Mouse (Mus musculus) forebrain, embryonic 12.5 days (tissue): ENCODE results near the gene Cdk5rap1. TPM values are rescaled to one million over a fixed set of nuclear protein-coding genes. Genes with fewer than 3 reads are reported as not detected.
"Not testable (repeated sequence)": the region's sequence is repeated elsewhere in the genome, so short reads cannot be mapped to it uniquely, and the experiment has no call there.

Experiments used
- ATAC-seq: fragments of 200-750 bp; cut with Nextera tagmentation; 2 replicates; pipeline ENCODE4 v1.8.0; 2017; ENCODE audit warnings: moderate TSS enrichment; ENCODE audit not compliant: low FRiP score
- H3K27ac ChIP-seq: fragments of 300-500 bp; sonication (generic); 2 replicates; pipeline ENCODE4 v1.5.1; 2016; ENCODE audit warnings: mild to moderate bottlenecking
- H3K27me3 ChIP-seq: fragments of 300-500 bp; sonication (generic); 2 replicates; pipeline ENCODE4 v1.6.1; 2016; ENCODE audit warnings: mild to moderate bottlenecking
- H3K36me3 ChIP-seq: fragments of 300-500 bp; sonication (generic); replicated peaks from 2 replicates; pipeline ENCODE4 v1.6.1; 2016; ENCODE audit warnings: mild to moderate bottlenecking
- H3K4me1 ChIP-seq: fragments of 300-500 bp; sonication (generic); 2 replicates; pipeline ENCODE4 v1.6.1; 2016
- H3K4me2 ChIP-seq: fragments of 300-500 bp; sonication (generic); 2 replicates; pipeline ENCODE4 v1.6.1; 2016; ENCODE audit warnings: mild to moderate bottlenecking, moderate library complexity
- H3K4me3 ChIP-seq: fragments of 300-500 bp; sonication (generic); replicated peaks from 2 replicates; pipeline ENCODE4 v1.5.1; 2016; ENCODE audit warnings: mild to moderate bottlenecking
- H3K9ac ChIP-seq: fragments of 300-500 bp; sonication (generic); 2 replicates; pipeline ENCODE4 v1.6.1; 2016; ENCODE audit warnings: mild to moderate bottlenecking
- H3K9me3 ChIP-seq: fragments of 300-500 bp; sonication (generic); 2 replicates; pipeline ENCODE4 v1.6.1; 2016
- WGBS: fragments of 180-500 bp; shearing (Covaris S2); methylation state at CpG from one replicate; pipeline ENCODE4 v1.1.7; 2016; 5-methylcytosine and 5-hydroxymethylcytosine counted together
- polyA plus RNA-seq: library from polyadenylated mRNA; unstranded; fragments of >200 nt; fragmentation: Nextera tagmentation; extraction: Ambion mirVana; gene quantifications from 2 replicates; pipeline ENCODE4 v1.2.1, GENCODE M21; 2016

Cdk5rap1 gene
- polyA plus RNA-seq, 1 experiment from 2014 or later = 15.2 TPM

GRCm38 (mm10) chr2:154294746-154295145 is 78.1 kb downstream of the Cdk5rap1 start:
- H3K4me2 ChIP-seq, H3K9me3 ChIP-seq, H3K9ac ChIP-seq, H3K27ac ChIP-seq, H3K4me1 ChIP-seq, ATAC-seq, H3K27me3 ChIP-seq, H3K4me3 ChIP-seq, H3K36me3 ChIP-seq: not testable (repeated sequence)
- WGBS = 2% methylated on average over 10 of the region's 10 CpGs

GRCm38 (mm10) chr2:154292833-154293232 is 80.0 kb downstream of the Cdk5rap1 start:
- H3K4me1 ChIP-seq = no peaks in the 10 kb centered on the region
- 71% methylated on average over 1 of the region's 1 CpGs for WGBS
- H3K36me3 ChIP-seq = no peaks in the 10 kb centered on the region
- no peaks in the 10 kb centered on the region for H3K9me3 ChIP-seq
- no peak overlapping the region for H3K9ac ChIP-seq
- no peak overlapping the region for H3K4me3 ChIP-seq
- no peak overlapping the region for H3K4me2 ChIP-seq
- H3K27me3 ChIP-seq = no peaks in the 10 kb centered on the region
- H3K27ac ChIP-seq = no peak overlapping the region
- no peak for ATAC-seq

- not testable (repeated sequence) for ATAC-seq, H3K27ac ChIP-seq, H3K4me2 ChIP-seq, H3K4me1 ChIP-seq, H3K9ac ChIP-seq, H3K36me3 ChIP-seq, H3K4me3 ChIP-seq, H3K27me3 ChIP-seq, H3K9me3 ChIP-seq
- WGBS = 86% methylated on average over 3 of the region's 3 CpGs
These were observed 80.9 kb downstream of the Cdk5rap1 start for GRCm38 (mm10) chr2:154291866-154292265.

Other genes starting within 250 kb of the Cdk5rap1 start
- not detected in 2 replicates for gene Bpifa3, start 242.7 kb downstream of the Cdk5rap1 start, polyA plus RNA-seq
- not detected in 2 replicates for gene Bpifa1, start 230.1 kb downstream of the Cdk5rap1 start, polyA plus RNA-seq
- not detected in 2 replicates for gene Bpifa5, start 210.4 kb downstream of the Cdk5rap1 start, polyA plus RNA-seq
- not detected in 2 replicates for gene Bpifb1, start 182.2 kb downstream of the Cdk5rap1 start, polyA plus RNA-seq
- gene Bpifb5, start 149.3 kb downstream of the Cdk5rap1 start, polyA plus RNA-seq = 0.11 TPM in 1 of 2 replicates, not detected in the other
- not detected in 2 replicates for gene Bpifb9a, start 115.2 kb downstream of the Cdk5rap1 start, polyA plus RNA-seq
- gene Bpifb9b, start 65.8 kb downstream of the Cdk5rap1 start, polyA plus RNA-seq = not detected in 2 replicates
- gene Snta1, start 35.1 kb upstream of the Cdk5rap1 start, polyA plus RNA-seq = 3.9 and 4.2 TPM in 2 replicates
- gene Cbfa2t2, start 63.5 kb upstream of the Cdk5rap1 start, polyA plus RNA-seq = 75.6 and 84.0 TPM in 2 replicates
- gene 1700003F12Rik, start 174.1 kb upstream of the Cdk5rap1 start, polyA plus RNA-seq = 2.3 and 2.5 TPM in 2 replicates
- 0.66 and 0.86 TPM in 2 replicates for gene Actl10, start 178.8 kb upstream of the Cdk5rap1 start, polyA plus RNA-seq
- gene Necab3, start 185.9 kb upstream of the Cdk5rap1 start, polyA plus RNA-seq = 8.7 and 11.0 TPM in 2 replicates
- gene E2f1, start 196.9 kb upstream of the Cdk5rap1 start, polyA plus RNA-seq = 29.8 and 33.3 TPM in 2 replicates
- 10.4 and 11.2 TPM in 2 replicates for gene Pxmp4, start 230.7 kb upstream of the Cdk5rap1 start, polyA plus RNA-seq
- gene Zfp341, start 240.3 kb upstream of the Cdk5rap1 start, polyA plus RNA-seq = 1.2 and 1.4 TPM in 2 replicates
- gene 4930519P11Rik, start 240.4 kb upstream of the Cdk5rap1 start, polyA plus RNA-seq = not detected in 2 replicates